Mouse (Mus musculus): ENCODE data around the gene Lhcgr. TPM values are rescaled to one million over a fixed set of nuclear protein-coding genes. Genes with fewer than 3 reads are reported as not detected.

The Lhcgr gene
- polyA plus RNA-seq, 1 experiment from 2014 or later: 0.61 TPM

GRCm38 (mm10) chr17:88675310-88676309 lies 116.2 kb downstream of the Lhcgr start:
- no peak for ATAC-seq (ENCODE audit: insufficient read depth)
- Histone ChIP-seq H3K4me3 (ENCODE audit: low read depth, low read length) (no peak overlapping the region), H3K4me2 (no peak overlapping the region), H3K27me3 (ENCODE audit: insufficient read depth, low read length) (no peaks in the 10 kb centered on the region), H3K36me3 (ENCODE audit: insufficient read depth) (no peaks in the 10 kb centered on the region), H3K9me3 (ENCODE audit: low read depth, low read length) (no peaks in the 10 kb centered on the region), H3K9ac (no peak overlapping the region), H3K4me1 (ENCODE audit: insufficient read depth) (no peaks in the 10 kb centered on the region), H3K27ac (ENCODE audit: low read depth) (no peak overlapping the region)
- WGBS: 85% methylated on average over 23 of the region's 23 CpGs
- 0 out of 2 replicates have a peak, but pooled peaks have one; percentile 2 for TF ChIP-seq CTCF (IDR thresholded peaks at IDR 0.05; ENCODE audit: low read depth)
- no peak for DNase-seq

- no peaks in the 10 kb centered on the region for H3K9me3 ChIP-seq (ENCODE audit: low read depth, low read length)
- H3K4me3 ChIP-seq (ENCODE audit: low read depth, low read length): no peak overlapping the region
- no peaks in the 10 kb centered on the region for H3K27me3 ChIP-seq (ENCODE audit: insufficient read depth, low read length)
- no peak overlapping the region for H3K27ac ChIP-seq (ENCODE audit: low read depth)
- no peaks in the 10 kb centered on the region for H3K4me1 ChIP-seq (ENCODE audit: insufficient read depth)
- H3K4me2 ChIP-seq: no peak overlapping the region
- no peak overlapping the region for H3K9ac ChIP-seq
- no peak for DNase-seq
- 41% methylated on average over 4 of the region's 4 CpGs for WGBS
- no peak for ATAC-seq (ENCODE audit: insufficient read depth)
- no peak for TF ChIP-seq CTCF (IDR thresholded peaks at IDR 0.05; ENCODE audit: low read depth)
- no peaks in the 10 kb centered on the region for H3K36me3 ChIP-seq (ENCODE audit: insufficient read depth)
Measured at GRCm38 (mm10) chr17:88670800-88671199, 121.0 kb downstream of the Lhcgr start.

GRCm38 (mm10) chr17:88669921-88670320 lies 121.9 kb downstream of the Lhcgr start:
- H3K9me3 ChIP-seq (ENCODE audit: low read depth, low read length): no peaks in the 10 kb centered on the region
- H3K9ac ChIP-seq: no peak overlapping the region
- no peaks in the 10 kb centered on the region for H3K4me1 ChIP-seq (ENCODE audit: insufficient read depth)
- H3K4me2 ChIP-seq: no peak overlapping the region
- H3K27ac ChIP-seq (ENCODE audit: low read depth): no peak overlapping the region
- WGBS: 78% methylated on average over 2 of the region's 2 CpGs
- no peak for ATAC-seq (ENCODE audit: insufficient read depth)
- H3K36me3 ChIP-seq (ENCODE audit: insufficient read depth): no peaks in the 10 kb centered on the region
- H3K4me3 ChIP-seq (ENCODE audit: low read depth, low read length): no peak overlapping the region
- no peaks in the 10 kb centered on the region for H3K27me3 ChIP-seq (ENCODE audit: insufficient read depth, low read length)
- DNase-seq: no peak
- TF ChIP-seq CTCF (IDR thresholded peaks at IDR 0.05; ENCODE audit: low read depth): no peak

GRCm38 (mm10) chr17:88668452-88668851 lies 123.3 kb downstream of the Lhcgr start, which contains the start of gene Gtf2a1l:
Gene Gtf2a1l, plus strand, starts transcription at chr17:88668660.
- no peak within 1 kb of the TSS for H3K4me3 ChIP-seq (ENCODE audit: low read depth, low read length)
- no peaks in the 10 kb centered on the region for H3K27me3 ChIP-seq (ENCODE audit: insufficient read depth, low read length)
- peak; percentile 66 for ATAC-seq (ENCODE audit: insufficient read depth)

More at GRCm38 (mm10) chr17:88668452-88668851, 123.3 kb downstream of the Lhcgr start, which contains the start of gene Gtf2a1l:
- H3K27ac ChIP-seq (ENCODE audit: low read depth): no peak within 1 kb of the TSS
- TF ChIP-seq CTCF (IDR thresholded peaks at IDR 0.05; ENCODE audit: low read depth): peak; percentile 36
- H3K4me1 ChIP-seq (ENCODE audit: insufficient read depth): no peaks in the 10 kb centered on the region
- no peak within 1 kb of the TSS for H3K9ac ChIP-seq
- WGBS: 22% methylated on average over 21 of the region's 21 CpGs
- H3K36me3 ChIP-seq (ENCODE audit: insufficient read depth): no peaks in the 10 kb centered on the region
- peak within 1 kb of the TSS; percentile 53 for H3K4me2 ChIP-seq
- peak; percentile 65 for DNase-seq
- no peaks in the 10 kb centered on the region for H3K9me3 ChIP-seq (ENCODE audit: low read depth, low read length)

Other genes with a start within 250 kb of the Lhcgr start
- gene Ston1, start 194.3 kb downstream of the Lhcgr start, polyA plus RNA-seq (2014; fragmentation: Nextera tagmentation; extraction: Ambion mirVana): 11.0 and 11.7 TPM in 2 replicates
- gene Gtf2a1l, start 123.3 kb downstream of the Lhcgr start, polyA plus RNA-seq (2014; fragmentation: Nextera tagmentation; extraction: Ambion mirVana): not detected in 2 replicates

All from lung, embryonic 14.5 days (tissue).